Mouse (Mus musculus) T-helper 1 cell (primary cell): ENCODE data around the gene Ntm.

ENCODE experiments used
- in situ Hi-C: fragments of 300-600 bp; cut with MboI, MseI; formaldehyde crosslinking; loops from one replicate; pipeline ENCODE4 v1.15.1; 2025; ENCODE audit warnings: high pct_unique_total_duplicates

The Ntm gene

GRCm38 (mm10) chr9:29181661-29182060 is 781.3 kb downstream of the Ntm start:
- in situ Hi-C loops, result no loop called here

- in situ Hi-C loops, result no loop called here
Observed at GRCm38 (mm10) chr9:29165731-29166130, 797.2 kb downstream of the Ntm start.

- in situ Hi-C loops, result no loop called here
Observed at GRCm38 (mm10) chr9:29161059-29161642, 801.8 kb downstream of the Ntm start.

GRCm38 (mm10) chr9:29145901-29146300 is 817.0 kb downstream of the Ntm start:
- in situ Hi-C loops, result no loop called here

GRCm38 (mm10) chr9:29136039-29136438 is 826.9 kb downstream of the Ntm start:
- in situ Hi-C loops, result no loop called here

GRCm38 (mm10) chr9:29130717-29131292 is 832.1 kb downstream of the Ntm start:
- in situ Hi-C loops, result no loop called here

GRCm38 (mm10) chr9:29130316-29130715 is 832.6 kb downstream of the Ntm start:
- in situ Hi-C loops, result no loop called here

- in situ Hi-C loops, result no loop called here
Observed at GRCm38 (mm10) chr9:29128416-29128815, 834.5 kb downstream of the Ntm start.

GRCm38 (mm10) chr9:29124455-29124854 is 838.5 kb downstream of the Ntm start:
- in situ Hi-C loops, result no loop called here

- in situ Hi-C loops, result no loop called here
Observed at GRCm38 (mm10) chr9:29123828-29124227, 839.1 kb downstream of the Ntm start.

GRCm38 (mm10) chr9:29117561-29118112 is 845.3 kb downstream of the Ntm start:
- in situ Hi-C loops, result no loop called here

GRCm38 (mm10) chr9:29115337-29115736 is 847.6 kb downstream of the Ntm start:
- in situ Hi-C loops, result no loop called here

- in situ Hi-C loops, result no loop called here
Observed at GRCm38 (mm10) chr9:29106771-29107170, 856.2 kb downstream of the Ntm start.

- in situ Hi-C loops, result no loop called here
Observed at GRCm38 (mm10) chr9:29104442-29104841, 858.5 kb downstream of the Ntm start.

- in situ Hi-C loops, result no loop called here
Observed at GRCm38 (mm10) chr9:29103993-29104392, 858.9 kb downstream of the Ntm start.

- in situ Hi-C loops, result no loop called here
Observed at GRCm38 (mm10) chr9:29100624-29101023, 862.3 kb downstream of the Ntm start.

- in situ Hi-C loops, result no loop called here
Observed at GRCm38 (mm10) chr9:29092443-29092842, 870.5 kb downstream of the Ntm start.

GRCm38 (mm10) chr9:29088657-29089056 is 874.3 kb downstream of the Ntm start:
- in situ Hi-C loops, result loop anchor here (10.0 kb wide), 1 partner anchor 194 kb away; no protein-coding TSS in a partner anchor

- in situ Hi-C loops, result loop anchor here (10.0 kb wide), 1 partner anchor 193 kb away; no protein-coding TSS in a partner anchor
Observed at GRCm38 (mm10) chr9:29087656-29088055, 875.3 kb downstream of the Ntm start.

- in situ Hi-C loops, result loop anchor here (10.0 kb wide), 1 partner anchor 192 kb away; no protein-coding TSS in a partner anchor
Observed at GRCm38 (mm10) chr9:29087171-29087570, 875.8 kb downstream of the Ntm start.

- in situ Hi-C loops, result no loop called here
Observed at GRCm38 (mm10) chr9:29075924-29076577, 886.9 kb downstream of the Ntm start.

GRCm38 (mm10) chr9:29075243-29075642 is 887.7 kb downstream of the Ntm start:
- in situ Hi-C loops, result no loop called here

GRCm38 (mm10) chr9:29074494-29074893 is 888.4 kb downstream of the Ntm start:
- in situ Hi-C loops, result no loop called here
